Mouse (Mus musculus) myocyte (in vitro differentiated cells): ENCODE data around the gene Tmc6.

Experiments used
- CEBPB ChIP-seq: IDR thresholded peaks from 2 replicates; pipeline ENCODE4 v1.6.1; 2011; ENCODE audit warnings: mild to moderate bottlenecking, moderate library complexity; ENCODE audit not compliant: poor library complexity, insufficient read depth, severe bottlenecking
- E2F4 ChIP-seq: IDR thresholded peaks from one replicate; pipeline ENCODE4 v1.6.1; 2011; ENCODE audit warnings: mild to moderate bottlenecking, control low read depth, moderate library complexity; ENCODE audit not compliant: insufficient read depth
- MAX ChIP-seq: IDR thresholded peaks from one replicate; pipeline ENCODE4 v1.6.1; 2011; ENCODE audit warnings: low read depth, mild to moderate bottlenecking, control low read depth
- MYOD1 ChIP-seq, 3 experiments: IDR thresholded peaks; one replicate each; pipeline ENCODE4 v1.6.1; 2011; ENCODE audit warnings: control low read depth in 2 of 3, low read depth in 2 of 3, mild to moderate bottlenecking in 2 of 3, moderate library complexity in 1 of 3; ENCODE audit not compliant: insufficient read length in 2 of 3, control insufficient read depth in 1 of 3
- MYOG ChIP-seq, 3 experiments: IDR thresholded peaks; one replicate each; pipeline ENCODE4 v1.6.1; 2011; ENCODE audit warnings: control low read depth in 2 of 3, low read depth in 2 of 3, mild to moderate bottlenecking in 2 of 3; ENCODE audit not compliant: insufficient read length in 2 of 3, control insufficient read depth in 1 of 3, insufficient read depth in 1 of 3
- POLR2A ChIP-seq: IDR thresholded peaks from one replicate; pipeline ENCODE4 v1.6.1; 2011; ENCODE audit warnings: low read depth, mild to moderate bottlenecking, control low read depth, moderate library complexity; ENCODE audit not compliant: insufficient read length
- POLR2AphosphoS2 ChIP-seq: IDR thresholded peaks from one replicate; pipeline ENCODE4 v1.6.1; 2011; ENCODE audit warnings: low read depth, control low read depth; ENCODE audit not compliant: insufficient read length
- REST ChIP-seq: IDR thresholded peaks from one replicate; pipeline ENCODE4 v1.6.1; 2011; ENCODE audit warnings: mild to moderate bottlenecking, control low read depth, moderate library complexity; ENCODE audit not compliant: insufficient read depth, insufficient read length
- SRF ChIP-seq: IDR thresholded peaks from one replicate; pipeline ENCODE4 v1.6.1; 2011; ENCODE audit warnings: low read depth; ENCODE audit not compliant: control insufficient read depth, insufficient read length
- TCF12 ChIP-seq: IDR thresholded peaks from one replicate; pipeline ENCODE4 v1.6.1; 2011; ENCODE audit warnings: mild to moderate bottlenecking, control low read depth; ENCODE audit not compliant: poor library complexity, insufficient read depth, severe bottlenecking
- TCF3 ChIP-seq: IDR thresholded peaks from one replicate; pipeline ENCODE4 v1.6.1; 2011; ENCODE audit warnings: low read depth, control low read depth; ENCODE audit not compliant: insufficient read length
- USF1 ChIP-seq: IDR thresholded peaks from one replicate; pipeline ENCODE4 v1.6.1; 2011; ENCODE audit warnings: low read depth, mild to moderate bottlenecking, control low read depth, moderate library complexity

- no peak for TF ChIP-seq POLR2A
- no peak for TF ChIP-seq MYOD1 (IDR thresholded peaks at IDR 0.05; ENCODE audit: control insufficient read depth in 1 of 3, insufficient read length in 2 of 3, low read depth in 2 of 3)
- no peak for TF ChIP-seq E2F4
- TF ChIP-seq MAX = no peak
- no peak for TF ChIP-seq TCF12
- TF ChIP-seq SRF = no peak
- no peak for TF ChIP-seq CEBPB
- TF ChIP-seq USF1 = no peak
- TF ChIP-seq TCF3 = no peak
- TF ChIP-seq REST = no peak
- no peak for TF ChIP-seq POLR2AphosphoS2
- no peak for TF ChIP-seq MYOG (IDR thresholded peaks at IDR 0.05; ENCODE audit: control insufficient read depth in 1 of 3, insufficient read depth in 1 of 3, insufficient read length in 2 of 3, low read depth in 2 of 3)
These were observed 1.8 kb downstream of the Tmc6 start for GRCm38 (mm10) chr11:117780199-117780515.
